Mouse (Mus musculus) intestine, embryonic 14.5 days (tissue): ENCODE measurements around the gene Tdrd12. TPM values are rescaled to one million over a fixed set of nuclear protein-coding genes. Genes with fewer than 3 reads are reported as not detected.
"Not testable (repeated sequence)": the region's sequence is repeated elsewhere in the genome, so short reads cannot be mapped to it uniquely, and the experiment has no call there.

ENCODE experiments used
- ATAC-seq: fragments of 200-750 bp; cut with Nextera tagmentation; replicated peaks from 2 replicates; pipeline ENCODE4 v1.8.0; 2017; ENCODE audit warnings: low read depth, moderate number of reproducible peaks, moderate TSS enrichment, moderate library complexity; ENCODE audit not compliant: low FRiP score, low TSS enrichment
- DNase-seq: peaks from one replicate; pipeline ENCODE4 v3.0.0-alpha.2; 2018; ENCODE audit warnings: low spot score
- H3K27ac ChIP-seq: fragments of 300-500 bp; sonication (generic); 2 replicates; pipeline ENCODE4 v1.5.1; 2014; ENCODE audit warnings: low read depth, mild to moderate bottlenecking, control low read depth
- H3K27me3 ChIP-seq: fragments of 300-500 bp; sonication (generic); replicated peaks from 2 replicates; pipeline ENCODE4 v1.6.1; 2014; ENCODE audit warnings: low read length, control low read depth; ENCODE audit not compliant: control insufficient read depth, insufficient read depth
- H3K36me3 ChIP-seq: fragments of 300-500 bp; sonication (generic); 2 replicates; pipeline ENCODE4 v1.6.1; 2014; ENCODE audit warnings: low read length, control low read depth; ENCODE audit not compliant: control insufficient read depth, insufficient read depth
- H3K4me1 ChIP-seq: fragments of 300-500 bp; sonication (generic); replicated peaks from 2 replicates; pipeline ENCODE4 v1.6.1; 2014; ENCODE audit warnings: low read length, control low read depth, mixed read lengths; ENCODE audit not compliant: control insufficient read depth, insufficient read depth
- H3K4me2 ChIP-seq: fragments of 300-500 bp; sonication (generic); 2 replicates; pipeline ENCODE4 v1.6.1; 2014; ENCODE audit warnings: low read length
- H3K4me3 ChIP-seq: fragments of 300-500 bp; sonication (generic); 2 replicates; pipeline ENCODE4 v1.5.1; 2014; ENCODE audit warnings: low read depth, low read length, control low read depth, mixed read lengths
- H3K9ac ChIP-seq: fragments of 300-500 bp; sonication (generic); 2 replicates; pipeline ENCODE4 v1.6.1; 2014; ENCODE audit warnings: mild to moderate bottlenecking, low read length
- H3K9me3 ChIP-seq: fragments of 300-500 bp; sonication (generic); 2 replicates; pipeline ENCODE4 v1.6.1; 2016; ENCODE audit warnings: low read length, control low read depth; ENCODE audit not compliant: control insufficient read depth
- WGBS: fragments of 180-500 bp; shearing (Covaris S2); extraction: QIAGEN DNeasy Blood & Tissue Kit; methylation state at CpG from one replicate; pipeline ENCODE4 v1.1.7; 2014; 5-methylcytosine and 5-hydroxymethylcytosine counted together
- polyA plus RNA-seq: library from polyadenylated mRNA; unstranded; fragments of >200 nt; fragmentation: Nextera tagmentation; extraction: Ambion mirVana; gene quantifications from 2 replicates; pipeline ENCODE4 v1.2.1, GENCODE M21; 2014

Gene Tdrd12
- polyA plus RNA-seq, 1 experiment from 2014 or later = 0.46 TPM

DNA sequence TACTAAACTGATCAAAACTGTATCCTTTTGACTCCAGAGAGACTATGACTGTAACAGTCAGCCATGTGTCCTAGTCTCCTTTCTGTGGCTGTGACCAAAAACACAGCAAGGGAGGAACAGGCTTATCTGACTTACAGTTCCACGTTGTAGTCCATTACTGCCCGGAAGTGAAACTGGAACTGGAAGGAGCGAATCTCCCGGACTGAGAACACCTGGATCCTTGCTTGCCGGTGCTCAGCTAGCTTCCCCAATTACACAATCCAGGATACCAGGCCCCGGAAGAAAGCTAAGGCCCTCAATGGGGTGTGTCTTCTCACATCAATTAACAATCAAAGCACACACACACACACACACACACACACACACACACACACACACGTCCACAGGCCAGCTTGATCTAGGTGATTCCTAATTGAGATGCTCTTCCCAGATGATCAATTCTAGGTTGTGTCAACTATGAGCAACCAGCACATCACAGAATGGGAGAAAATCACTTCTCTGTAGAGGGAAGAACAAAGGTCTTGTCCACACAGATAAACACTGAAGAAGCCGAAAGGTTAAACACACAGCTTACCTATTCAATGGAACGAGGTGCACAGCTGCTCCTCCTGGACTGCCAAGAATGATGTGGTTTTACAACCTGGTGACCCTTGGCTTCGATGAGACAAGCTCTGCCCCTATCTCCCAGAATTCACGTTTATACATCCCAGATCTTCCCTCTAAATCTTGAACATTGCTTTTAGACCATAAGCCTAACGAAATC is 1.6 kb downstream of the Tdrd12 start:
- no peak overlapping the region for H3K4me2 ChIP-seq
- H3K27ac ChIP-seq = no peak overlapping the region
- DNase-seq (no peak), ATAC-seq (no peak)
- no peaks in the 10 kb centered on the region for H3K36me3 ChIP-seq
- no peak overlapping the region for H3K4me3 ChIP-seq
- H3K9me3 ChIP-seq = no peaks in the 10 kb centered on the region
- 50% methylated on average over 12 of the region's 12 CpGs for WGBS
- H3K4me1 ChIP-seq = no peaks in the 10 kb centered on the region
- no peaks in the 10 kb centered on the region for H3K27me3 ChIP-seq
- H3K9ac ChIP-seq = no peak overlapping the region

DNA sequence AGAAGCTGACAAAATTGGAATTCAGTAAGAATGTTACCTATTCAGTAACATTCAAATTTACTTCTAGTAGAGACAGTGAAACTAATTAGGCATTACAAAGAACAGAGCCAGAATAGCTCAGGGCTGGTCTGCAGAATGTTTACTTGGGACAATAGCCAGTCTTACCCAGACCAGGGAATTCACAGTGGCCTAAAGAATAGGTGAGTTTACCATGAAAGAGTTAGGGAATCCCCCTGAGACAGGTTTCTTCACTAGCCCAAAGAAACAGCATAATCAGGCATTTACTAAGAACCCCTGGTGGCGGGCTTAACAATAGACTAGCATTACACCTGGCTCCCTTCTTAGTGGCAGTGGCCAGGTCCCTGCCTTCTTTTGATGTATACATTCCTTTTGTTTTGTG is 7.0 kb downstream of the Tdrd12 start:
- H3K27me3 ChIP-seq, H3K9ac ChIP-seq, H3K4me1 ChIP-seq, H3K4me3 ChIP-seq, H3K9me3 ChIP-seq, DNase-seq, ATAC-seq, H3K27ac ChIP-seq, H3K36me3 ChIP-seq, H3K4me2 ChIP-seq: not testable (repeated sequence)
- 59% methylated on average over 1 of the region's 1 CpGs for whole genome bisulfite sequencing

GRCm38 (mm10) chr7:35530026-35530425 is 7.5 kb downstream of the Tdrd12 start:
- Histone ChIP-seq H3K9me3 (no peaks in the 10 kb centered on the region), H3K27ac (no peak overlapping the region), H3K4me2 (no peak overlapping the region), H3K9ac (no peak overlapping the region), H3K27me3 (no peaks in the 10 kb centered on the region), H3K4me1 (no peaks in the 10 kb centered on the region), H3K36me3 (no peaks in the 10 kb centered on the region), H3K4me3 (no peak overlapping the region)
- no peak for DNase-seq
- ATAC-seq = no peak
- WGBS = 76% methylated on average over 3 of the region's 3 CpGs

- H3K4me2 ChIP-seq = no peak overlapping the region
- 81% methylated on average over 2 of the region's 2 CpGs for WGBS
Observed at GRCm38 (mm10) chr7:35526795-35527194, 10.8 kb downstream of the Tdrd12 start.

GRCm38 (mm10) chr7:35501995-35502394 is 35.5 kb downstream of the Tdrd12 start:
- 29% methylated on average over 4 of the region's 4 CpGs for WGBS
- no peak overlapping the region for H3K9ac ChIP-seq
- no peaks in the 10 kb centered on the region for H3K36me3 ChIP-seq
- H3K4me2 ChIP-seq = no peak overlapping the region
- H3K4me3 ChIP-seq = no peak overlapping the region
- ATAC-seq (no peak), DNase-seq (peak; percentile 56)
- H3K4me1 ChIP-seq = no peaks in the 10 kb centered on the region
- no peaks in the 10 kb centered on the region for H3K27me3 ChIP-seq
- no peaks in the 10 kb centered on the region for H3K9me3 ChIP-seq
- no peak overlapping the region for H3K27ac ChIP-seq

More at GRCm38 (mm10) chr7:35526795-35527194, 10.8 kb downstream of the Tdrd12 start:
- H3K9ac ChIP-seq = no peak overlapping the region
- no peak overlapping the region for H3K4me3 ChIP-seq
- no peak overlapping the region for H3K27ac ChIP-seq
- H3K27me3 ChIP-seq = no peaks in the 10 kb centered on the region
- DNase-seq = no peak
- no peaks in the 10 kb centered on the region for H3K4me1 ChIP-seq
- no peak for ATAC-seq
- H3K9me3 ChIP-seq = no peaks in the 10 kb centered on the region
- H3K36me3 ChIP-seq = no peaks in the 10 kb centered on the region

GRCm38 (mm10) chr7:35497516-35497915 is 40.0 kb downstream of the Tdrd12 start:
- WGBS = 97% methylated on average over 2 of the region's 2 CpGs
- Histone ChIP-seq H3K27ac (no peak overlapping the region), H3K4me1 (no peaks in the 10 kb centered on the region), H3K27me3 (no peaks in the 10 kb centered on the region), H3K36me3 (no peaks in the 10 kb centered on the region), H3K4me3 (no peak overlapping the region), H3K9ac (no peak overlapping the region), H3K9me3 (no peaks in the 10 kb centered on the region), H3K4me2 (no peak overlapping the region)
- ATAC-seq (no peak), DNase-seq (no peak)

GRCm38 (mm10) chr7:35491005-35491404 is 46.5 kb downstream of the Tdrd12 start:
- DNase-seq (no peak), ATAC-seq (no peak)
- H3K4me2 ChIP-seq = no peak overlapping the region
- no peaks in the 10 kb centered on the region for H3K27me3 ChIP-seq
- H3K27ac ChIP-seq = no peak overlapping the region
- no peaks in the 10 kb centered on the region for H3K36me3 ChIP-seq
- no peaks in the 10 kb centered on the region for H3K9me3 ChIP-seq
- H3K4me1 ChIP-seq = no peaks in the 10 kb centered on the region
- no peak overlapping the region for H3K4me3 ChIP-seq
- no peak overlapping the region for H3K9ac ChIP-seq
- WGBS = 75% methylated on average over 1 of the region's 1 CpGs

- Histone ChIP-seq H3K9me3 (no peaks in the 10 kb centered on the region), H3K4me3 (no peak overlapping the region), H3K9ac (no peak overlapping the region), H3K4me2 (no peak overlapping the region), H3K36me3 (no peaks in the 10 kb centered on the region), H3K27ac (no peak overlapping the region), H3K27me3 (no peaks in the 10 kb centered on the region), H3K4me1 (no peaks in the 10 kb centered on the region)
- DNase-seq (no peak), ATAC-seq (no peak)
- 91% methylated on average over 2 of the region's 2 CpGs for WGBS
Observed at GRCm38 (mm10) chr7:35490186-35490585, 47.4 kb downstream of the Tdrd12 start.

GRCm38 (mm10) chr7:35486553-35486952 is 51.0 kb downstream of the Tdrd12 start:
- Histone ChIP-seq H3K27ac (no peak overlapping the region), H3K9ac (no peak overlapping the region), H3K9me3 (no peaks in the 10 kb centered on the region), H3K4me2 (no peak overlapping the region), H3K36me3 (no peaks in the 10 kb centered on the region), H3K27me3 (no peaks in the 10 kb centered on the region), H3K4me3 (no peak overlapping the region), H3K4me1 (no peaks in the 10 kb centered on the region)
- 85% methylated on average over 8 of the region's 8 CpGs for WGBS
- DNase-seq = no peak
- no peak for ATAC-seq
